Mouse (Mus musculus) megakaryocyte-erythroid progenitor cell, adult 5-6 weeks (primary cell): ENCODE measurements around the gene Defb45. TPM values are rescaled to one million over a fixed set of nuclear protein-coding genes. Genes with fewer than 3 reads are reported as not detected.

Source experiments
- ATAC-seq: replicated peaks from 2 replicates; pipeline ENCODE4 v1.8.0; 2016; ENCODE audit warnings: mild to moderate bottlenecking, inconsistent platforms; ENCODE audit not compliant: severe bottlenecking, poor library complexity, low FRiP score, low TSS enrichment
- total RNA-seq, 2 experiments: library from RNA; stranded (forward) in 1 of 2; stranded (reverse) in 1 of 2; fragments of 200-1000, 215-1000 nt in 1 of 2; fragments of >200 nt in 1 of 2; fragmentation: Nextera tagmentation in 1 of 2; gene quantifications; 2 replicates each; pipeline ENCODE4 v1.2.3; 2014 to 2017

Defb45 gene
- total RNA-seq, 2 experiments from 2014 or later: not detected

DNA sequence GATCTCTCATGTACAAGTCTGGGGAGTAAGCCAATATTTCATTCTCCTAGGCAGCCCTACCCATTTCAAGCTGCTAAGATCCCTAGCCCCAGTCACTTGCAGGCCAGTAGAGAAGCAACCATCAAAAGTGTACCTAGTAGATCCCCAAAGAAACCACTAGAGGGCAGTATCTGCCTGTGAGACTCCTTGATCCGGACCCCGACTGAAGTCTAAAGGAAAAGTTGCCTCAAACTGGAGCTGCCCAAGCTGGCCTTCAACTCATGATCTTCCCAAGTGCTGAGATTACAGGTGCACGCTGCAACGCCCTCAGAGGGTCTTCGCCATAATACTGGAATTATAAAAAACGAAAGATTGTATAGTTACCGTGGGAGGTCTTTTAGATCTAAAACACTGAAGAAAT lies 16.4 kb upstream of the Defb45 start:
- peak; percentile 83 for ATAC-seq

- no peak for ATAC-seq
Observed at GRCm38 (mm10) chr2:152612193-152612592, 13.0 kb upstream of the Defb45 start.

- ATAC-seq: no peak
Observed at GRCm38 (mm10) chr2:152608719-152609118, 9.5 kb upstream of the Defb45 start.

DNA sequence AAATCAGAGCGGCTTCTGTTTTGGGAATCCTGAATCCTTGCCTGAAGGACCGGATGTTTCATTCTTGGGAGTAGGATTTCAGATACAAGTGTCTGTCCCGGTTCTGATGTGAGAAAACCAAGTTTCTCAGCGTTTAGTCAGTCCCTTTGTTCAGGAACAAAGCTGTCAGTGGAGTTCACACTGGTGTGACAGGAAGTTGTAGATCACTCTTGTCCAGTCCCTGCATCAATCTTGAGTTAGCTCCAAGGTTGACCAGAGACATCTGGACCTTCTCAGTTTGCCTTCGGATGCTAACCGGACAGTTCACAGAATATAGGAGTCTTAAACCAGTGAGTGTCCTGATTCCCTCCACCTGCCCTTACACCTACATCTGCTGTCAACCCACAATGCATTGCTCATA lies 8.5 kb upstream of the Defb45 start:
- ATAC-seq: no peak

DNA sequence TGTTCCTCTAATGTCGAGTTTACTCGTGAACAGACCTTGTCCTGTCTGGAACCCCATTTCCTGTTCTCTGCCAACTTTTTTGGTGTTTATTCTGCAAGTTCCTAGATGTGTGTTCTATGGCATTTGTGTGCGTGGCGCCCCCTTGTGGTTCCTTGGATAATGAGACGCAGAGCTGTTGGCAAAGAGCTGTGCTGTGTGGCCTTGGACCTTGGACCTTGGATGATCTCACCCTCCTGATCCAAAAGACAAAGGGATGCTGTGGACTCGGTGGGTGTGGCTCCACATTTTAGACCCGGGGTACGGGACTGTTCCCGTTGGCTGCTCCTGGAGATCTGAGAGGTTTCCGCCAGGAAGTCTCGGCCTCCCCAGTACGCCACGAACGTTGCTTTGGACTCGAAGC lies 4.9 kb upstream of the Defb45 start, which contains the start of gene Defb36:
Defb36 (plus strand) TSS at position 271 of the 400 bp plus-strand sequence.
- 0 out of 2 replicates have a peak, but pooled peaks have one; percentile 43 for ATAC-seq

DNA sequence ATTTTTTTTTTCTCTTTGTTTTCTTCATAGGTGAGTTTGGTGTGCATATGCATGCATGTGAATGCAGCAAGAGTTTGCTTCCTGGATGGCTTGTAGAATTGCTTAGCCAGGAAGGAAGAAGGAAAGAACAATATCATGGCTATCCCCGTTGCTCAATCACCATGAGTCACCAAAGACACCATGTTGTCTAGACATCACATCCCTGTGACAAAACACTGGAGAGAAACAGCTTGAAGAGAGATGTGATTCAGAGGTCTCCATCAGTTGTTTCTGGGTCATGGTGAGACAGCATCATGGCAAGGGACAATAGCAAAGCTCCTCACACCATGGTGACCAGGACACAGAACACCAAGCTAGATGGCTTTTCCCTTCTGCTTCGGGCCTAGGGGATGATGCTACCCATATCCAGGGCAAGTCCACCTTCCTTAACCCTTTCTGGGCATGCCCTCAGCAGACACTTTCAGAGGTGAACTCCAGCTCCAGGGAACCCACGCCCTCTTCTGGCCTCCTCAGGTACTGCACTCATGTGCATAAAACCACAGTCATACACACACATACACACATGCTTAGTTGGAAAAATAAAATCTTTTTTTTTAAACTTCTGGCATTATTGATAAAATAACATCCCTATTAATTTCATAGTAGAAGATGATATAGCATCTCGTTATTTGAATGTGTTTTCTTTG lies 2.2 kb upstream of the Defb45 start:
- ATAC-seq: no peak

GRCm38 (mm10) chr2:152600076-152600475 lies 877 bp upstream of the Defb45 start:
- no peak for ATAC-seq

GRCm38 (mm10) chr2:152589021-152589420 lies 10.2 kb downstream of the Defb45 start:
- no peak for ATAC-seq

DNA sequence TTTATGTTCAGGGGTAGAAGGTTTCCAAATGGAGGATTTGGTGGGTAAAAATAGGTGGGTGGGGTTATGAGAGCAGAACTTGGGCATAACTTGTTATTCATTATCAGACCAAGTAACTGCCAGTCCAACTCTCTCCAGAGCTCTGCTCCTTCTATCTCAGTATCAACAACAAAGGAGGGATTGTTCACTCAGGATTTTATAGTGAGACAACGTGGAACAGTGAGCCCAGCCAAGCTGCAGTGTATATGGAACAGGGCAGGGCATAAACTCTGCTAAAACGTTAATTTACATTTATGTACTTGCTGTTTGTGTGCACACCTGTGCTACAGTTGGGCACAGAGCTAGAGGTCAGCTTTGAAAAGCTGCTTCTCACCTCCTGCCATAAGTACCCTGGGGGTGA lies 10.7 kb downstream of the Defb45 start:
- ATAC-seq: no peak

- peak; percentile 73 for ATAC-seq
Observed at GRCm38 (mm10) chr2:152586926-152587560, 12.2 kb downstream of the Defb45 start.

- no peak for ATAC-seq
Observed at GRCm38 (mm10) chr2:152580612-152581011, 18.6 kb downstream of the Defb45 start.

GRCm38 (mm10) chr2:152580107-152580506 lies 19.1 kb downstream of the Defb45 start, which contains the start of gene Defb19:
TSS of gene Defb19 (minus strand) at chr2:152580312.
- no peak for ATAC-seq

- no peak for ATAC-seq
Observed at GRCm38 (mm10) chr2:152573484-152573883, 25.7 kb downstream of the Defb45 start.

DNA sequence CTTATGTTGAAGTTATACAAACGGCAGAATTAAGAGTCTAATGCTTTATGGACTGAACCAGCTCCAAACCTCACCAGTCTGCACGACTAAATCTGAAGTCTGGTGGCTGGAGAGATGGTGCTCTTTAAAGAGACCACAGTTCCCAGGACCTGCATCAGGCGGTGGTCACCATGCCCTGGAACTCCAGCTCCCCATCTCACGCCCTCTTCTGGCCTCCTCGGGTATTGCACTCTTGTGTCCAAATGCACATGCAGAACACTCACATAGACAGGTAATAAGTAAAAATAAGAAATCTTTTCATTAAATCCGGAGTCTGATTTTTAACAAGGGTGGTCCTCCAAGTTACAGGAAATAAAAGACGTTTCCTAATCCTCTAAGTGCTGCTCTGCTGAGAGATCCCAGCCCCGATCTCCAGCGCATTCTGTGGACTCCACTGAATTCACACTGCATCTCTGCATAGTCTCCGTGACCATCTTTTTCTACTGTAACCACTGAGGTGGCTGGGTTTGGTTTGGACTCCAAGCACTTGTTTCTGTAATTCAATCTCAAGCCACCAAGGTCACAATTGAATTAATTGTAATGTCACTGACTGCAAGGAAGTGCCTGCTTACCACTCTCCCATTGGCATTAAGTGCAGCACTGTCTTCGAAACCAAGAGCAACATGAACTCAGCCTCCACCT lies 26.9 kb downstream of the Defb45 start, which contains the start of gene Defb21:
Defb21 (plus strand) TSS at position 631 of the 681 bp plus-strand sequence.
- no peak for ATAC-seq

DNA sequence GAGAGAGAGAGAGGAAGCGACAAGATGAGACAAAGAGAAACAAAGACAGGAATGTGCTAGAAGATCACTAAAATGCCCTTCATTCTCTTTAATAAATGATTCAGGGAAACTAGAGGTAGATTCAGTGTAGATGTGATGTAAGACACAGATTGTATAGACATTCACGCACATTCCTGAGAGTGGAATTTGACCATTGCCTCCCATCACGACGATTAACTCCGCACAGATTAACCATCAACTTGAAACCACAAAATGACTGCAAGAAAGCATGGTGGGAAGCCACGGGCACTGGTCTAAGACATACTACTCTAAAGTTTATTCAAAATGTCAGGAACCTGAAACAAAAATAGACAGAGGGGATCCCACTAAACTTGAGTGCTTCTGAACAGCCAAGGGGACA lies 28.9 kb downstream of the Defb45 start:
- no peak for ATAC-seq

GRCm38 (mm10) chr2:152569881-152570280 lies 29.3 kb downstream of the Defb45 start:
- ATAC-seq: no peak

GRCm38 (mm10) chr2:152569038-152569437 lies 30.2 kb downstream of the Defb45 start, which contains the start of gene Gm17416:
TSS of gene Gm17416 (plus strand) at chr2:152569338.
- ATAC-seq: no peak

DNA sequence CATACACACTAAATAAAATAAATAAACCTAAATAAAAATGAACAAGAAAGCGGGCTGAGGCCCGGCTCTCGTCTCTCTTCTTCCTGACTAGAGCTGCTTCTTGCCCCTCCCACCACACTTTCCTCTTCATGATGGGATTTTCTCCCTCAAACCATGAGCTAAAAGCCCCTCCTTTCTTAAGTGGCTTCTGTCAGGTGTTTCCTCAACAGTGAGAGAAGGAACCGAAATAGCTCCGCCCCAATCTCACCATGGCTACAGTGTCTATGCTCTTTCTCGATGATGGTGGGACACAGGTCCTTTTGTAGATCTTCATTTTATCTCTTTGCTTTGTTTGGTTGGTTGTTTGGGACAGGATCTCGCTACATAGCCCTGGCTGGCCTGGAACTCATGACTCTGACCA lies 42.5 kb downstream of the Defb45 start:
- no peak for ATAC-seq

- peak; percentile 75 for ATAC-seq
Observed at GRCm38 (mm10) chr2:152553774-152554423, 45.3 kb downstream of the Defb45 start.

DNA sequence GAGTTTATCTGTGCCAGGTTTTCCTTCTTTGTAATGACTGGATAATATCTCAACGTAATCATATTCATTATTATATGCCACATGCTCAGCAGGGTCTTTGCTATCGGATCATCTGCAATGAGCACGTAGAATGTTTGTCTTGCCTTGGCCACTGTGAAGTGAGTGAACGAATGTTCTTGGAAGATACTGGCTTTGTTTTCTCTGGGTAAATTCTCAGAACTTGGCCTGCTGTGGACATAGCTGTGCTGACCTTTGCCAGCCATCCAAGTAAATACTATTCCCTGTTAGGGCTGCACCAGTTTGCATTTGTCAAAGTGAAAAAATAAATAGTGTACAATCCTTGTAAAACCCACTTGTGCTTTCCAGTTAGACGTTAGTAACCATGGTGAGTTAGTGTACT lies 51.1 kb downstream of the Defb45 start:
- no peak for ATAC-seq
